Mouse (Mus musculus) midbrain, embryonic 16.5 days (tissue): ENCODE measurements at regions not wholly inside any gene's neighbourhood (a gene's known extent, or its start where the extent isn't known, plus 50 kb on each side); places are given as distances from the start of the nearest gene placed in this dataset.
"Not testable (repeated sequence)": the region's sequence is repeated elsewhere in the genome, so short reads cannot be mapped to it uniquely, and the experiment has no call there.

ENCODE experiments used
- ATAC-seq: fragments of 200-750 bp; cut with Nextera tagmentation; 2 replicates; pipeline ENCODE4 v1.8.0; 2017; ENCODE audit warnings: moderate TSS enrichment
- H3K27ac ChIP-seq: fragments of 300-500 bp; sonication (generic); 2 replicates; pipeline ENCODE4 v1.5.1; 2014; ENCODE audit warnings: mild to moderate bottlenecking, low read length, mixed read lengths
- H3K27me3 ChIP-seq: fragments of 300-500 bp; sonication (generic); 2 replicates; pipeline ENCODE4 v1.6.1; 2014; ENCODE audit warnings: low read depth, low read length, mixed read lengths; ENCODE audit not compliant: control insufficient read depth, insufficient read depth
- H3K36me3 ChIP-seq: fragments of 300-500 bp; sonication (generic); 2 replicates; pipeline ENCODE4 v1.6.1; 2014; ENCODE audit warnings: mild to moderate bottlenecking, low read length, moderate library complexity, mixed read lengths; ENCODE audit not compliant: control insufficient read depth, insufficient read depth
- H3K4me1 ChIP-seq: fragments of 300-500 bp; sonication (generic); 2 replicates; pipeline ENCODE4 v1.6.1; 2014; ENCODE audit warnings: mild to moderate bottlenecking, low read length, mixed read lengths; ENCODE audit not compliant: control insufficient read depth, insufficient read depth
- H3K4me2 ChIP-seq: fragments of 300-500 bp; sonication (generic); 2 replicates; pipeline ENCODE4 v1.6.1; 2014; ENCODE audit warnings: mild to moderate bottlenecking, low read length, mixed read lengths
- H3K4me3 ChIP-seq: fragments of 300-500 bp; sonication (generic); 2 replicates; pipeline ENCODE4 v1.5.1; 2014; ENCODE audit warnings: low read depth, mild to moderate bottlenecking, low read length, moderate library complexity, mixed read lengths
- H3K9ac ChIP-seq: fragments of 300-500 bp; sonication (generic); 2 replicates; pipeline ENCODE4 v1.6.1; 2014; ENCODE audit warnings: low read depth, low read length, mixed read lengths
- H3K9me3 ChIP-seq: fragments of 300-500 bp; sonication (generic); replicated peaks from 2 replicates; pipeline ENCODE4 v1.6.1; 2014; ENCODE audit warnings: mild to moderate bottlenecking, low read length, mixed read lengths; ENCODE audit not compliant: control insufficient read depth, poor library complexity, severe bottlenecking
- WGBS: fragments of 180-500 bp; shearing (Covaris S2); extraction: QIAGEN DNeasy Blood & Tissue Kit; methylation state at CpG from one replicate; pipeline ENCODE4 v1.1.7; 2014; 5-methylcytosine and 5-hydroxymethylcytosine counted together

- Histone ChIP-seq H3K27me3 (no peaks in the 10 kb centered on the region), H3K36me3 (no peaks in the 10 kb centered on the region), H3K4me1 (no peaks in the 10 kb centered on the region), H3K4me3 (no peak overlapping the region), H3K9ac (no peak overlapping the region), H3K27ac (no peak overlapping the region), H3K4me2 (no peak overlapping the region), H3K9me3 (no peaks in the 10 kb centered on the region)
- 83% methylated on average over 2 of the region's 2 CpGs for WGBS
- ATAC-seq: no peak
Observed at GRCm38 (mm10) chr13:85897656-85898055, 149.0 kb downstream of the Cox7c start.

- no peaks in the 10 kb centered on the region for H3K9me3 ChIP-seq
- H3K9ac ChIP-seq: no peak overlapping the region
- 12% methylated on average over 8 of the region's 8 CpGs for WGBS
- no peak for ATAC-seq
- no peaks in the 10 kb centered on the region for H3K4me1 ChIP-seq
- H3K4me2 ChIP-seq: no peak overlapping the region
- no peak overlapping the region for H3K4me3 ChIP-seq
- H3K36me3 ChIP-seq: no peaks in the 10 kb centered on the region
- H3K27ac ChIP-seq: no peak overlapping the region
- H3K27me3 ChIP-seq: no peaks in the 10 kb centered on the region
Observed at GRCm38 (mm10) chr13:85895141-85895540, 151.6 kb downstream of the Cox7c start.

- H3K9ac ChIP-seq, H3K4me1 ChIP-seq, H3K27ac ChIP-seq, H3K36me3 ChIP-seq, H3K4me3 ChIP-seq, H3K27me3 ChIP-seq, H3K9me3 ChIP-seq, H3K4me2 ChIP-seq, ATAC-seq: not testable (repeated sequence)
Observed at GRCm38 (mm10) chr13:85889846-85890245, 156.9 kb downstream of the Cox7c start.

- Histone ChIP-seq H3K4me2 (no peak overlapping the region), H3K27ac (no peak overlapping the region), H3K27me3 (no peaks in the 10 kb centered on the region), H3K9me3 (no peaks in the 10 kb centered on the region), H3K9ac (no peak overlapping the region), H3K36me3 (no peaks in the 10 kb centered on the region), H3K4me1 (no peaks in the 10 kb centered on the region), H3K4me3 (no peak overlapping the region)
- 80% methylated on average over 2 of the region's 2 CpGs for WGBS
- no peak for ATAC-seq
Observed at GRCm38 (mm10) chr13:85882817-85883216, 163.9 kb downstream of the Cox7c start.

GRCm38 (mm10) chr13:85863745-85864144, 183.0 kb downstream of the Cox7c start:
- Histone ChIP-seq H3K9ac (no peak overlapping the region), H3K36me3 (no peaks in the 10 kb centered on the region), H3K4me1 (no peaks in the 10 kb centered on the region), H3K4me2 (no peak overlapping the region), H3K27ac (no peak overlapping the region), H3K27me3 (no peaks in the 10 kb centered on the region), H3K9me3 (no peaks in the 10 kb centered on the region), H3K4me3 (no peak overlapping the region)
- 77% methylated on average over 2 of the region's 2 CpGs for WGBS
- no peak for ATAC-seq

- Histone ChIP-seq H3K27me3 (no peaks in the 10 kb centered on the region), H3K9me3 (no peaks in the 10 kb centered on the region), H3K36me3 (no peaks in the 10 kb centered on the region), H3K9ac (no peak overlapping the region), H3K4me2 (no peak overlapping the region), H3K4me1 (no peaks in the 10 kb centered on the region), H3K27ac (no peak overlapping the region), H3K4me3 (no peak overlapping the region)
- no peak for ATAC-seq
Observed at GRCm38 (mm10) chr13:85848276-85848675, 198.4 kb downstream of the Cox7c start.

GRCm38 (mm10) chr13:85829894-85830293, 216.8 kb downstream of the Cox7c start:
- no peaks in the 10 kb centered on the region for H3K9me3 ChIP-seq
- no peaks in the 10 kb centered on the region for H3K4me1 ChIP-seq
- H3K27me3 ChIP-seq: no peaks in the 10 kb centered on the region
- no peak overlapping the region for H3K4me2 ChIP-seq
- H3K4me3 ChIP-seq: no peak overlapping the region
- WGBS: 95% methylated on average over 1 of the region's 1 CpGs
- ATAC-seq: no peak
- H3K36me3 ChIP-seq: no peaks in the 10 kb centered on the region
- H3K27ac ChIP-seq: no peak overlapping the region
- H3K9ac ChIP-seq: no peak overlapping the region
